Mouse (Mus musculus) embryonic facial prominence, embryonic 12.5 days (tissue): ENCODE results near the gene Hspa1b. TPM values are rescaled to one million over a fixed set of nuclear protein-coding genes. Genes with fewer than 3 reads are reported as not detected.
A peak's percentile ranks its signal among the peaks of the same experiment; 100 is the strongest.
"Not testable (repeated sequence)": the region's sequence is repeated elsewhere in the genome, so short reads cannot be mapped to it uniquely, and the experiment has no call there.

Experiments
- ATAC-seq: fragments of 200-750 bp; cut with Nextera tagmentation; 2 replicates; pipeline ENCODE4 v1.8.0; 2017; ENCODE audit not compliant: insufficient number of reproducible peaks, insufficient read depth, low FRiP score, low TSS enrichment
- H3K27ac ChIP-seq: fragments of 300-500 bp; sonication (generic); 2 replicates; pipeline ENCODE4 v1.5.1; 2016; ENCODE audit warnings: mild to moderate bottlenecking
- H3K27me3 ChIP-seq: fragments of 300-500 bp; sonication (generic); 2 replicates; pipeline ENCODE4 v1.6.1; 2016; ENCODE audit warnings: mild to moderate bottlenecking, moderate library complexity
- H3K36me3 ChIP-seq: fragments of 300-500 bp; sonication (generic); 2 replicates; pipeline ENCODE4 v1.6.1; 2016; ENCODE audit warnings: mild to moderate bottlenecking
- H3K4me1 ChIP-seq: fragments of 300-500 bp; sonication (generic); 2 replicates; pipeline ENCODE4 v1.6.1; 2016
- H3K4me2 ChIP-seq: fragments of 300-500 bp; sonication (generic); replicated peaks from 2 replicates; pipeline ENCODE4 v1.6.1; 2016; ENCODE audit warnings: mild to moderate bottlenecking, moderate library complexity
- H3K4me3 ChIP-seq: fragments of 300-500 bp; sonication (generic); 2 replicates; pipeline ENCODE4 v1.5.1; 2016; ENCODE audit warnings: mild to moderate bottlenecking
- H3K9ac ChIP-seq: fragments of 300-500 bp; sonication (generic); 2 replicates; pipeline ENCODE4 v1.6.1; 2016; ENCODE audit warnings: mild to moderate bottlenecking, moderate library complexity
- H3K9me3 ChIP-seq: fragments of 300-500 bp; sonication (generic); 2 replicates; pipeline ENCODE4 v1.6.1; 2016; ENCODE audit warnings: mild to moderate bottlenecking, moderate library complexity
- WGBS: fragments of 180-500 bp; shearing (Covaris S2); methylation state at CpG from one replicate; pipeline ENCODE4 v1.1.7; 2016; 5-methylcytosine and 5-hydroxymethylcytosine counted together
- polyA plus RNA-seq: library from polyadenylated mRNA; unstranded; fragments of >200 nt; fragmentation: Nextera tagmentation; extraction: Ambion mirVana; gene quantifications from 2 replicates; pipeline ENCODE4 v1.2.1, GENCODE M21; 2016

Gene Hspa1b
- polyA plus RNA-seq, 1 experiment from 2014 or later = 0.36 TPM

DNA sequence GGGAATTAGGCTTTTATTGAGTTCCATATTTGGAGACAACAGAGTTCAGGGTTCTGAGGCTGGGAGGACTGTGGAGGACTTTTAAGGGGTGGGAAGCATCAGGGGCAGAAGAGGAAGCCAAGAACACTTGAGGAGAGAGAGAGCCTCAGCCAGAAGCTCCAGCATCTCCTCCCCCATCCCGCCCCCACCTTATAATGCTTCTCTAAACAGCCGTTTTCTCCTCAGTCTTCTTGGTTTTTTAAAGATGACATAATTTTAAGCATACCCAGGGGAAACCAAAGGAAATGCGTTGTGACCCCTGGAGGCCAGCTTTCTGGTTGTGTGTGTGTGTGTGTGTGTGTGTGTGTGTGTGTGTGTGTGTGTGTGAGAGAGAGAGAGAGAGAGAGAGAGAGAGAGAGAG, 3.1 kb upstream of the Hspa1b start:
- H3K27ac ChIP-seq = no peak overlapping the region
- WGBS = 25% methylated on average over 3 of the region's 3 CpGs
- no peak for ATAC-seq
- H3K4me3 ChIP-seq = no peak overlapping the region
- no peaks in the 10 kb centered on the region for H3K9me3 ChIP-seq
- no peak overlapping the region for H3K4me2 ChIP-seq
- H3K4me1 ChIP-seq = 0 out of 2 replicates have a peak, but pooled peaks cover 5% of the 10 kb centered on the region
- no peaks in the 10 kb centered on the region for H3K36me3 ChIP-seq
- H3K27me3 ChIP-seq = no peaks in the 10 kb centered on the region; the same call in 1 of the 2 replicates
- H3K9ac ChIP-seq = no peak overlapping the region

GRCm38 (mm10) chr17:34960702-34961493, 1.9 kb upstream of the Hspa1b start:
- Histone ChIP-seq H3K4me3 (no peak overlapping the region), H3K4me1 (0 out of 2 replicates have a peak, but pooled peaks cover 5% of the 10 kb centered on the region), H3K36me3 (no peaks in the 10 kb centered on the region), H3K27me3 (peaks cover 4% of the 10 kb centered on the region), H3K9me3 (no peaks in the 10 kb centered on the region), H3K9ac (no peak overlapping the region), H3K27ac (no peak overlapping the region), H3K4me2 (no peak overlapping the region)
- no peak for ATAC-seq

DNA sequence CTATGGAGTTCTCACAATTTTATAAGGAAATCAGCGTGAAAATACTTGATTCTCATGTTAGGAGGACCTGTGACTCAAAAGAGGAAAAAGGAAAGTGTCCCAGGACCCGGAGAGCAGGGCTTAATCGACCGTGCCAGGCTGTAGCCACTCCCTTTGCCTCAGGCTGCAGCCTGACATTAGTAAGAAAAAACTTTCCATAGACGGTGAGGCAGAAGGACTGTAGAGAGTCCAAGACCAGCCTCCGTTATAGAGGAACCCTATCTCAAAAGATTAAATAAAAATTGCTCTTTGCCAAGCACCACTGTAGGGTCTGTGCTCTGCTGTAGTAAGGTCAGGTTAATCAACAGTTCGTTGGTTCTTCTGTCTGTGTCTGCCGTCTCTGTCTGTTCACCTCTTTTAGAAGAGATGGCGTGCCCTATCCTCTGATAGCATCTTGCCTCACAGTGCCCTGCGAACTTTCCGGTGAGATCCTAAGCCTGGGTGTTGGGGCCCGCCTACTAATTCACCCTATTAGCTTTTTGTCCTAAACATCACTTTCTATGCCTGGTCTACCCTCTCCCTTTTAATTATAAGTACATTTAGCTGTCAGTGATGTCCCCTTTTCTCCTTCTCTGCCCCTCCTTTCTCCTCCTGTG, 960 bp upstream of the Hspa1b start:
- H3K4me3 ChIP-seq = peak overlapping the region; percentile 51
- ATAC-seq = no peak
- H3K9me3 ChIP-seq = no peaks in the 10 kb centered on the region
- H3K27me3 ChIP-seq = peaks cover 8% of the 10 kb centered on the region
- WGBS = 11% methylated on average over 12 of the region's 12 CpGs
- peak overlapping the region; percentile 93 for H3K27ac ChIP-seq
- H3K4me1 ChIP-seq = 0 out of 2 replicates have a peak, but pooled peaks cover 5% of the 10 kb centered on the region
- H3K36me3 ChIP-seq = no peaks in the 10 kb centered on the region
- H3K4me2 ChIP-seq = peak overlapping the region; percentile 57
- H3K9ac ChIP-seq = peak overlapping the region; percentile 31

DNA sequence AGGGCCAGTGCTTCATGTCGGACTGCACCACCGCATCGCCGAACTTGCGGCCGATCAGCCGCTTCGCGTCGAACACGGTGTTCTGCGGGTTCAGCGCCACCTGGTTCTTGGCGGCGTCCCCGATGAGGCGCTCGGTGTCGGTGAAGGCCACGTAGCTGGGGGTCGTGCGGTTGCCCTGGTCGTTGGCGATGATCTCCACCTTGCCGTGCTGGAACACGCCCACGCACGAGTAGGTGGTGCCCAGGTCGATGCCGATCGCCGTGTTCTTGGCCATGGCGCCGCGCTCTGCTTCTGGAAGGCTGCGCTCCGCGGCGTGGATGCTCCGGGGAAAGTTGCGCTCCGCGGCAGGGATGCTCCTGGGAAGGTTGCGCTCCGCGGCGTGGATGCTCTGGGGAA, 306 bp downstream of the Hspa1b start:
- Histone ChIP-seq H3K4me2 (peak overlapping the region; percentile 57), H3K4me3 (peak overlapping the region; percentile 51)
- not testable (repeated sequence) for H3K36me3 ChIP-seq, H3K4me1 ChIP-seq, H3K27me3 ChIP-seq, H3K9me3 ChIP-seq, H3K9ac ChIP-seq, H3K27ac ChIP-seq
- WGBS = 2% methylated on average over 31 of the region's 47 CpGs
- peak; percentile 12; the same call in 1 of the 2 replicates for ATAC-seq

DNA sequence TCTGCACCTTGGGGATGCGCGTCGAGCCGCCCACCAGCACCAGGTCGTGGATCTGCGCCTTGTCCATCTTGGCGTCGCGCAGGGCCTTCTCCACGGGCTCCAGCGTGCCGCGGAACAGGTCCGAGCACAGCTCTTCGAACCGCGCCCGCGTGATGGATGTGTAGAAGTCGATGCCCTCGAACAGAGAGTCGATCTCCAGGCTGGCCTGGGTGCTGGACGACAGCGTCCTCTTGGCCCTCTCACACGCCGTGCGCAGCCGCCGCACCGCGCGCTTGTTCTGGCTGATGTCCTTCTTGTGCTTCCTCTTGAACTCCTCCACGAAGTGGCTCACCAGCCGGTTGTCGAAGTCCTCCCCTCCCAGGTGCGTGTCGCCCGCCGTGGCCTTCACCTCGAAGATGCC, 1.1 kb downstream of the Hspa1b start:
- not testable (repeated sequence) for H3K4me2 ChIP-seq, H3K36me3 ChIP-seq

DNA sequence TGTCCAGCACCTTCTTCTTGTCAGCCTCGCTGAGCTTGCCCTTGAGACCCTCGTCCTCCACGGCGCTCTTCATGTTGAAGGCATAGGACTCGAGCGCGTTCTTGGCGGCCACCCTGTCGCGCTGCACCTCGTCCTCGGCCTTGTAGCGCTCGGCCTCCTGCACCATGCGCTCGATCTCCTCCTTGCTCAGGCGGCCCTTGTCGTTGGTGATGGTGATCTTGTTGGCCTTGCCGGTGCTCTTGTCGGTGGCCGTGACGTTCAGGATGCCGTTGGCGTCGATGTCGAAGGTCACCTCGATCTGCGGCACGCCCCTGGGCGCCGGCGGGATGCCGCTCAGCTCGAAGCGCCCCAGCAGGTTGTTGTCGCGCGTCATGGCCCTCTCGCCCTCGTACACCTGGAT, 1.7 kb downstream of the Hspa1b start:
- not testable (repeated sequence) for H3K4me2 ChIP-seq, H3K4me3 ChIP-seq, H3K27ac ChIP-seq, H3K9me3 ChIP-seq, H3K36me3 ChIP-seq, H3K9ac ChIP-seq, H3K4me1 ChIP-seq, H3K27me3 ChIP-seq, ATAC-seq
- 31% methylated on average over 37 of the region's 40 CpGs for WGBS

More for the DNA sequence above, 1.1 kb downstream of the Hspa1b start:
- H3K9me3 ChIP-seq, H3K9ac ChIP-seq, ATAC-seq, H3K27ac ChIP-seq, H3K4me1 ChIP-seq, H3K27me3 ChIP-seq, H3K4me3 ChIP-seq: not testable (repeated sequence)
- 27% methylated on average over 31 of the region's 40 CpGs for WGBS

GRCm38 (mm10) chr17:34956340-34956739, 2.7 kb downstream of the Hspa1b start:
- Histone ChIP-seq H3K4me2 (no peak overlapping the region), H3K27me3 (peaks cover 8% of the 10 kb centered on the region), H3K36me3 (no peaks in the 10 kb centered on the region), H3K9ac (no peak overlapping the region), H3K4me3 (no peak overlapping the region), H3K9me3 (no peaks in the 10 kb centered on the region), H3K27ac (no peak overlapping the region), H3K4me1 (0 out of 2 replicates have a peak, but pooled peaks cover 5% of the 10 kb centered on the region)
- WGBS = 50% methylated on average over 1 of the region's 1 CpGs
- ATAC-seq = no peak

DNA sequence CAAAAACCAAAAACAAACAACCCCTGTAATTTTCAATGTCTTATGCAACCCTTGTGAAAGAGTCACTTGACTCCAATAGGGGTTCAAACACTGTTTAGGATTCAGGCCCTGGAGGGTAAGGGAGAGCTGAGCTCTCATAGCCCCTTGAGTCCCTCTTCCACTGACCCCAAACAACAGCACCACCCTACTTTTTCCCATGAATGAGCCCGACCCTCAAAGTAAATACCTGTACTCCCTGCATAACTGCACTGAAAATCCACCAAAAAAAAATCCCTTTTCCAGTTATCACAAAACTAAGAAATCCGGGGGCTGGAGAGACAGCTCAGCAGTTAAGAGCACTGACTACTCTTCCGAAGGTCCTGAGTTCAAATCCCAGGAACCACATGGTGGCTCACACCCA, 3.2 kb downstream of the Hspa1b start:
- no peaks in the 10 kb centered on the region for H3K9me3 ChIP-seq
- H3K36me3 ChIP-seq = peaks cover 1% of the 10 kb centered on the region
- no peak overlapping the region for H3K4me2 ChIP-seq
- WGBS = 83% methylated on average over 3 of the region's 3 CpGs
- ATAC-seq = no peak
- H3K4me3 ChIP-seq = no peak overlapping the region
- H3K27me3 ChIP-seq = peaks cover 8% of the 10 kb centered on the region; the same call in 1 of the 2 replicates
- no peak overlapping the region for H3K27ac ChIP-seq
- H3K9ac ChIP-seq = no peak overlapping the region
- peaks cover 7% of the 10 kb centered on the region for H3K4me1 ChIP-seq

DNA sequence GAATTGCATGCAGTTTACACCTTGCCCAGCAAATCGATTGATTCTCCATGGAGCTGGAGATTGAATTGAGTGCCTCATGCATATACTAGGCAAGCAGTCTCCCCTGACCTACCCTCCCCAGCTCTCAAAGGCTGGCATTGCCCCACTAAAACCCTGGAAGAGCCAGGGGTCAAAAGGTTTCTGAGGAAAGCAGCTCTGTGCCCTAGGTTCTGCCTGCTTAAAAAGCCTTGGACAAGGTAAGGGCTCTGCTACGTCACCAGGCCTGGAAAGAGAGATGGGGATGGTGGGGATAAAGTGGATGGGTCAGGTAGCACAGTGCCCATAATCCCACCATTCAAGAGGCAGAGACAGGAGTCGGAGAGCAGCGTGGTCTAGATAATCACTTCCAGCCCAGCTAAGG, 4.2 kb downstream of the Hspa1b start:
- peaks cover 12% of the 10 kb centered on the region for H3K36me3 ChIP-seq
- peaks cover 9% of the 10 kb centered on the region for H3K4me1 ChIP-seq
- no peak overlapping the region for H3K4me2 ChIP-seq
- 46% methylated on average over 4 of the region's 4 CpGs for whole genome bisulfite sequencing
- peaks cover 8% of the 10 kb centered on the region; the same call in 1 of the 2 replicates for H3K27me3 ChIP-seq
- H3K27ac ChIP-seq = no peak overlapping the region
- ATAC-seq = no peak
- H3K9me3 ChIP-seq = no peaks in the 10 kb centered on the region
- H3K9ac ChIP-seq = no peak overlapping the region
- H3K4me3 ChIP-seq = no peak overlapping the region

GRCm38 (mm10) chr17:34953904-34954303, 5.1 kb downstream of the Hspa1b start:
- 86% methylated on average over 4 of the region's 4 CpGs for WGBS
- no peaks in the 10 kb centered on the region for H3K9me3 ChIP-seq
- peaks cover 18% of the 10 kb centered on the region for H3K36me3 ChIP-seq
- H3K4me3 ChIP-seq = no peak overlapping the region
- H3K27ac ChIP-seq = no peak overlapping the region
- ATAC-seq = no peak
- H3K4me1 ChIP-seq = peaks cover 9% of the 10 kb centered on the region
- no peak overlapping the region for H3K4me2 ChIP-seq
- no peak overlapping the region for H3K9ac ChIP-seq
- H3K27me3 ChIP-seq = peaks cover 8% of the 10 kb centered on the region; the same call in 1 of the 2 replicates

DNA sequence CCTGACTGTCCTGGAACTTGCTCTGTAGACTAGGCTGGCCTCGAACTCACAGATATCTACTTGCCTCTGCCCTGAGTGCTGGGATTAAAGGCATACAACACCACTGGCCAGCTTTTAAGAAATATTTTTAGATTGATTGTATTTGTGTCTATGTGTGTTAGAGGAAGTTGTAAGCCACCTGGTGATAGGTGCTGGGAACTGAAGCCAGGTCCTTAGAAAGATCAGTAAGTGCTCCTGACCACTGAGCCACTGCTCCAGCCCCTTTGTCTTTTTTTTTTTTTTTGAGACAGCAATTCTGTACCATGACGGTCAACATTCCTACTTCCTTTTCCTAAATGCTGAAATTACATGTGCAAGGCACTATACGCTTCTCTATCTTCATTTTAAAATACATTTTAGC, 5.8 kb downstream of the Hspa1b start:
- 91% methylated on average over 3 of the region's 3 CpGs for WGBS
- Histone ChIP-seq H3K9me3 (no peaks in the 10 kb centered on the region), H3K4me1 (peaks cover 9% of the 10 kb centered on the region), H3K27ac (peak overlapping the region; percentile 95; the same call in 1 of the 2 replicates), H3K4me3 (peak overlapping the region; percentile 87), H3K36me3 (peaks cover 18% of the 10 kb centered on the region), H3K4me2 (peak overlapping the region; percentile 83; the same call in 1 of the 2 replicates), H3K9ac (no peak overlapping the region), H3K27me3 (peaks cover 8% of the 10 kb centered on the region; the same call in 1 of the 2 replicates)
- ATAC-seq = no peak
